Mouse (Mus musculus) ES-E14 (cell line): Measurements from ENCODE around the gene Olfr282. TPM values are rescaled to one million over a fixed set of nuclear protein-coding genes. Genes with fewer than 3 reads are reported as not detected.
"Not testable (repeated sequence)": the region's sequence is repeated elsewhere in the genome, so short reads cannot be mapped to it uniquely, and the experiment has no call there.

Experiments used
- DNase-seq: peaks from one replicate; pipeline ENCODE4 v3.0.0-alpha.2; 2013; ENCODE audit warnings: low read depth, low spot score
- H3K27ac ChIP-seq: 2 replicates; pipeline ENCODE4 v1.5.1; 2012; ENCODE audit warnings: low read depth, mild to moderate bottlenecking, low read length, moderate library complexity, mixed read lengths; ENCODE audit not compliant: poor library complexity, insufficient read depth, severe bottlenecking
- H3K36me3 ChIP-seq: 2 replicates; pipeline ENCODE4 v1.6.1; 2012; ENCODE audit warnings: mild to moderate bottlenecking, low read length, moderate library complexity, mixed read lengths; ENCODE audit not compliant: control insufficient read depth, poor library complexity, insufficient read depth, severe bottlenecking
- H3K4me1 ChIP-seq, 2 experiments: fragments of 150-350 bp in 1 of 2; sonication (generic) in 1 of 2; 2 replicates each; pipeline ENCODE4 v1.6.1; 2012; ENCODE audit warnings: low read length in 2 of 2, mild to moderate bottlenecking in 1 of 2, mixed read lengths in 1 of 2; ENCODE audit not compliant: control insufficient read depth in 2 of 2, insufficient read depth in 2 of 2, poor library complexity in 1 of 2
- H3K4me3 ChIP-seq, 2 experiments: fragments of 150-350 bp in 1 of 2; sonication (generic) in 1 of 2; 2 replicates each; pipeline ENCODE4 v1.5.1; 2012; ENCODE audit warnings: low read length in 2 of 2, low read depth in 1 of 2, mild to moderate bottlenecking in 1 of 2, mixed read lengths in 1 of 2; ENCODE audit not compliant: insufficient read depth in 1 of 2, poor library complexity in 1 of 2, severe bottlenecking in 1 of 2
- H3K9ac ChIP-seq: 2 replicates; pipeline ENCODE4 v1.6.1; 2012; ENCODE audit warnings: low read depth, mild to moderate bottlenecking, low read length, mixed read lengths; ENCODE audit not compliant: poor library complexity, insufficient read depth, severe bottlenecking
- H3K9me3 ChIP-seq: fragments of 150-350 bp; sonication (generic); 2 replicates; pipeline ENCODE4 v1.6.1; 2012; ENCODE audit warnings: low read depth, mild to moderate bottlenecking, low read length; ENCODE audit not compliant: control insufficient read depth, insufficient read depth
- CHD2 ChIP-seq: IDR thresholded peaks from 2 replicates; pipeline ENCODE4 v1.6.1; 2014; ENCODE audit warnings: mild to moderate bottlenecking, low read depth, low read length, inconsistent platforms
- HCFC1 ChIP-seq: IDR thresholded peaks from 2 replicates; pipeline ENCODE4 v1.6.1; 2012; ENCODE audit warnings: low read length, inconsistent platforms, borderline replicate concordance; ENCODE audit not compliant: insufficient read depth
- MAFK ChIP-seq: IDR thresholded peaks from 2 replicates; pipeline ENCODE4 v1.6.1; 2014; ENCODE audit warnings: mild to moderate bottlenecking, low read depth, low read length, inconsistent platforms; ENCODE audit not compliant: insufficient read depth
- ZC3H11A ChIP-seq: IDR thresholded peaks from 2 replicates; pipeline ENCODE4 v1.6.1; 2012; ENCODE audit warnings: low read depth, mild to moderate bottlenecking, inconsistent platforms, low read length, borderline replicate concordance
- ZNF384 ChIP-seq: IDR thresholded peaks from 2 replicates; pipeline ENCODE4 v1.6.1; 2012; ENCODE audit warnings: low read depth, low read length, inconsistent platforms
- in situ Hi-C, 2 experiments: fragments of 600-800 bp; cut with MboI; formaldehyde crosslinking; loops; one replicate each; pipeline ENCODE4 v1.15.1; 2025; ENCODE audit warnings: low sequenced_read_pairs in 2 of 2, inconsistent platforms in 1 of 2; ENCODE audit not compliant: unreplicated experiment in 2 of 2
- total RNA-seq: library from RNA; depleted of rRNA; stranded (reverse); fragments of 300-350 nt; gene quantifications from 2 replicates; pipeline ENCODE4 v1.2.3, GENCODE M21; 2012; rRNA removed

Olfr282 gene
- not detected in 2 replicates for total RNA-seq

- H3K27ac ChIP-seq, in situ Hi-C loops, H3K4me1 ChIP-seq, DNase-seq, H3K9me3 ChIP-seq, H3K36me3 ChIP-seq, H3K4me3 ChIP-seq, H3K9ac ChIP-seq: not testable (repeated sequence)
Observed at GRCm38 (mm10) chr15:98430925-98431324, at the start of gene Olfr282. Gene Olfr282, plus strand, starts transcription at chr15:98431225.

GRCm38 (mm10) chr15:98387621-98388020 is 43.4 kb upstream of the Olfr282 start:
- Histone ChIP-seq H3K9ac (peak overlapping the region; percentile 24; the same call in 1 of the 2 replicates), H3K36me3 (no peaks in the 10 kb centered on the region), H3K27ac (no peak overlapping the region), H3K9me3 (no peaks in the 10 kb centered on the region), H3K4me1 (no peaks in the 10 kb centered on the region), H3K4me3 (peak overlapping the region in 1 of 2 experiments; percentile 67; a peak in 2 of 4 replicates)
- in situ Hi-C loops, result no loop called here
- no peak for TF ChIP-seq MAFK
- TF ChIP-seq HCFC1, result no peak
- TF ChIP-seq CHD2, result no peak
- no peak for TF ChIP-seq ZC3H11A
- no peak for TF ChIP-seq ZNF384
- peak; percentile 40 for DNase-seq

GRCm38 (mm10) chr15:98389796-98390195 is 41.2 kb upstream of the Olfr282 start:
- in situ Hi-C loops, result no loop called here
- H3K27ac ChIP-seq, result no peak overlapping the region
- H3K9ac ChIP-seq, result no peak overlapping the region
- no peak overlapping the region for H3K4me3 ChIP-seq
- H3K36me3 ChIP-seq, result no peaks in the 10 kb centered on the region
- H3K9me3 ChIP-seq, result no peaks in the 10 kb centered on the region
- H3K4me1 ChIP-seq, result no peaks in the 10 kb centered on the region
- TF ChIP-seq ZC3H11A (peak; percentile 90), HCFC1 (no peak)
- DNase-seq, result peak; percentile 70

GRCm38 (mm10) chr15:98391081-98391902 is 39.7 kb upstream of the Olfr282 start:
- Histone ChIP-seq H3K4me1 (no peaks in the 10 kb centered on the region), H3K9ac (no peak overlapping the region), H3K9me3 (no peaks in the 10 kb centered on the region), H3K36me3 (no peaks in the 10 kb centered on the region), H3K4me3 (no peak overlapping the region), H3K27ac (no peak overlapping the region)
- in situ Hi-C loops, result no loop called here
- no peak for DNase-seq
- no peak for TF ChIP-seq CHD2
- no peak for TF ChIP-seq ZC3H11A
- no peak for TF ChIP-seq MAFK
- TF ChIP-seq ZNF384, result no peak
- no peak for TF ChIP-seq HCFC1

- Histone ChIP-seq H3K9me3 (no peaks in the 10 kb centered on the region), H3K4me1 (no peaks in the 10 kb centered on the region), H3K36me3 (no peaks in the 10 kb centered on the region), H3K27ac (no peak overlapping the region), H3K9ac (no peak overlapping the region), H3K4me3 (no peak overlapping the region)
- no peak for DNase-seq
- no peak for TF ChIP-seq ZNF384
- in situ Hi-C loops, result no loop called here
Observed at GRCm38 (mm10) chr15:98391903-98392187, 39.2 kb upstream of the Olfr282 start.
